Mouse (Mus musculus): ENCODE results near the gene Wdr90. TPM values are rescaled to one million over a fixed set of nuclear protein-coding genes. Genes with fewer than 3 reads are reported as not detected.

Gene Wdr90
- polyA plus RNA-seq, 1 experiment, result not detected

GRCm38 (mm10) chr17:25842509-25842908, 18.8 kb downstream of the Wdr90 start:
- H3K27ac ChIP-seq (ENCODE audit: insufficient read depth, low read depth, low read length), result no peak overlapping the region
- TF ChIP-seq CTCF (IDR thresholded peaks at IDR 0.05; ENCODE audit: insufficient read depth, low read depth, low read length) (no peak), POLR2A (IDR thresholded peaks at IDR 0.05; ENCODE audit: insufficient read depth, low read depth, low read length) (no peak)
- 59% methylated on average over 3 of the region's 3 CpGs for WGBS
- H3K4me1 ChIP-seq (ENCODE audit: control insufficient read depth, insufficient read depth, low read length), result peaks cover 27% of the 10 kb centered on the region
- no peak overlapping the region for H3K4me3 ChIP-seq (ENCODE audit: insufficient read depth, low read depth, low read length)

- H3K4me1 ChIP-seq (ENCODE audit: control insufficient read depth, insufficient read depth, low read length), result peaks cover 35% of the 10 kb centered on the region
- TF ChIP-seq CTCF (IDR thresholded peaks at IDR 0.05; ENCODE audit: insufficient read depth, low read depth, low read length) (no peak), POLR2A (IDR thresholded peaks at IDR 0.05; ENCODE audit: insufficient read depth, low read depth, low read length) (no peak)
- WGBS, result 95% methylated on average over 22 of the region's 22 CpGs
- H3K27ac ChIP-seq (ENCODE audit: insufficient read depth, low read depth, low read length), result no peak within 1 kb of the TSS
- no peak within 1 kb of the TSS for H3K4me3 ChIP-seq (ENCODE audit: insufficient read depth, low read depth, low read length)
Measured at GRCm38 (mm10) chr17:25841117-25841880, 20.0 kb downstream of the Wdr90 start, which contains the start of gene Gm20683. Gm20683 (minus strand) TSS chr17:25841763.

GRCm38 (mm10) chr17:25840519-25840918, 20.8 kb downstream of the Wdr90 start:
- no peak overlapping the region for H3K4me3 ChIP-seq (ENCODE audit: insufficient read depth, low read depth, low read length)
- H3K27ac ChIP-seq (ENCODE audit: insufficient read depth, low read depth, low read length), result no peak overlapping the region
- peaks cover 43% of the 10 kb centered on the region for H3K4me1 ChIP-seq (ENCODE audit: control insufficient read depth, insufficient read depth, low read length)
- TF ChIP-seq POLR2A (IDR thresholded peaks at IDR 0.05; ENCODE audit: insufficient read depth, low read depth, low read length), result no peak
- no peak for TF ChIP-seq CTCF (IDR thresholded peaks at IDR 0.05; ENCODE audit: insufficient read depth, low read depth, low read length)
- 98% methylated on average over 6 of the region's 6 CpGs for WGBS

- TF ChIP-seq CTCF (IDR thresholded peaks at IDR 0.05; ENCODE audit: insufficient read depth, low read depth, low read length), result no peak
- TF ChIP-seq POLR2A (IDR thresholded peaks at IDR 0.05; ENCODE audit: insufficient read depth, low read depth, low read length), result no peak
- H3K4me3 ChIP-seq (ENCODE audit: insufficient read depth, low read depth, low read length), result no peak overlapping the region
- H3K27ac ChIP-seq (ENCODE audit: insufficient read depth, low read depth, low read length), result no peak overlapping the region
- H3K4me1 ChIP-seq (ENCODE audit: control insufficient read depth, insufficient read depth, low read length), result peaks cover 45% of the 10 kb centered on the region
- WGBS, result 80% methylated on average over 14 of the region's 14 CpGs
Measured at GRCm38 (mm10) chr17:25839455-25840235, 21.7 kb downstream of the Wdr90 start.

GRCm38 (mm10) chr17:25838904-25839303, 22.4 kb downstream of the Wdr90 start:
- 86% methylated on average over 4 of the region's 4 CpGs for WGBS
- Histone ChIP-seq H3K27ac (ENCODE audit: insufficient read depth, low read depth, low read length) (no peak overlapping the region), H3K4me1 (ENCODE audit: control insufficient read depth, insufficient read depth, low read length) (peaks cover 52% of the 10 kb centered on the region)

GRCm38 (mm10) chr17:25837533-25837932, 23.8 kb downstream of the Wdr90 start:
- H3K27ac ChIP-seq (ENCODE audit: insufficient read depth, low read depth, low read length), result peak overlapping the region; percentile 74
- no peak overlapping the region for H3K4me3 ChIP-seq (ENCODE audit: insufficient read depth, low read depth, low read length)
- peaks cover 51% of the 10 kb centered on the region for H3K4me1 ChIP-seq (ENCODE audit: control insufficient read depth, insufficient read depth, low read length)
- TF ChIP-seq CTCF (IDR thresholded peaks at IDR 0.05; ENCODE audit: insufficient read depth, low read depth, low read length), result no peak
- WGBS, result 33% methylated on average over 3 of the region's 3 CpGs

More at GRCm38 (mm10) chr17:25838904-25839303, 22.4 kb downstream of the Wdr90 start:
- TF ChIP-seq CTCF (IDR thresholded peaks at IDR 0.05; ENCODE audit: insufficient read depth, low read depth, low read length) (no peak), POLR2A (IDR thresholded peaks at IDR 0.05; ENCODE audit: insufficient read depth, low read depth, low read length) (no peak)
- H3K4me3 ChIP-seq (ENCODE audit: insufficient read depth, low read depth, low read length), result no peak overlapping the region

GRCm38 (mm10) chr17:25837076-25837410, 24.3 kb downstream of the Wdr90 start, which contains the start of gene Rhbdl1:
Rhbdl1 (minus strand) TSS chr17:25837295.
- TF ChIP-seq POLR2A (IDR thresholded peaks at IDR 0.05; ENCODE audit: insufficient read depth, low read depth, low read length), result peak; percentile 57
- TF ChIP-seq CTCF (IDR thresholded peaks at IDR 0.05; ENCODE audit: insufficient read depth, low read depth, low read length), result no peak
- H3K4me1 ChIP-seq (ENCODE audit: control insufficient read depth, insufficient read depth, low read length), result peaks cover 48% of the 10 kb centered on the region
- 2% methylated on average over 29 of the region's 29 CpGs for WGBS

GRCm38 (mm10) chr17:25836397-25837075, 24.8 kb downstream of the Wdr90 start:
- no peak for TF ChIP-seq POLR2A (IDR thresholded peaks at IDR 0.05; ENCODE audit: insufficient read depth, low read depth, low read length)
- TF ChIP-seq CTCF (IDR thresholded peaks at IDR 0.05; ENCODE audit: insufficient read depth, low read depth, low read length), result no peak
- Histone ChIP-seq H3K4me3 (ENCODE audit: insufficient read depth, low read depth, low read length) (peak overlapping the region; percentile 58), H3K4me1 (ENCODE audit: control insufficient read depth, insufficient read depth, low read length) (peaks cover 53% of the 10 kb centered on the region), H3K27ac (ENCODE audit: insufficient read depth, low read depth, low read length) (peak overlapping the region; percentile 74)
- WGBS, result 8% methylated on average over 23 of the region's 23 CpGs

More at GRCm38 (mm10) chr17:25837076-25837410, 24.3 kb downstream of the Wdr90 start, which contains the start of gene Rhbdl1:
- Histone ChIP-seq H3K4me3 (ENCODE audit: insufficient read depth, low read depth, low read length) (peak within 1 kb of the TSS; percentile 58), H3K27ac (ENCODE audit: insufficient read depth, low read depth, low read length) (peak within 1 kb of the TSS; percentile 74)

Measured in olfactory bulb, adult 2 months (tissue).